Mouse (Mus musculus): ENCODE results near the gene Tmem131l. TPM values are rescaled to one million over a fixed set of nuclear protein-coding genes. Genes with fewer than 3 reads are reported as not detected.

The Tmem131l gene
- total and polyA plus RNA-seq, 3 experiments, result 9.6 to 39.6 TPM; not detected in 1

GRCm38 (mm10) chr3:83902943-83903342 is 137.0 kb downstream of the Tmem131l start:
- no peak overlapping the region for H3K27ac ChIP-seq (ENCODE audit: control insufficient read depth, low read depth, low read length)
- no peaks in the 10 kb centered on the region for H3K4me1 ChIP-seq (ENCODE audit: control insufficient read depth in 1 of 2, insufficient read depth in 2 of 2, low read length in 2 of 2)
- DNase-seq (ENCODE audit: low read depth, low spot score), result no peak
- H3K36me3 ChIP-seq (ENCODE audit: control insufficient read depth in 1 of 2, insufficient read depth in 2 of 2, low read length in 2 of 2), result no peaks in the 10 kb centered on the region; a peak in 1 of 4 replicates
- H3K79me2 ChIP-seq (ENCODE audit: control insufficient read depth, insufficient read depth, low read length, poor library complexity), result no peaks in the 10 kb centered on the region
- H3K9ac ChIP-seq (ENCODE audit: control insufficient read depth, low read depth, low read length, poor library complexity, severe bottlenecking), result no peak overlapping the region
- H3K9me3 ChIP-seq (replicated peaks; ENCODE audit: insufficient read depth, low read length), result no peaks in the 10 kb centered on the region
- no peak overlapping the region for H3K4me3 ChIP-seq (ENCODE audit: control insufficient read depth in 1 of 2, insufficient read depth in 1 of 2, low read depth in 2 of 2, low read length in 2 of 2)
- TF ChIP-seq POLR2AphosphoS2 (IDR thresholded peaks at IDR 0.05; ENCODE audit: low read length), result no peak
- no peak for TF ChIP-seq POLR2AphosphoS5 (IDR thresholded peaks at IDR 0.05; ENCODE audit: borderline replicate concordance, low read depth, low read length)
- TF ChIP-seq MYB (IDR thresholded peaks at IDR 0.05; ENCODE audit: low read depth, low read length), result no peak
- TF ChIP-seq UBTF (IDR thresholded peaks at IDR 0.05; ENCODE audit: borderline replicate concordance, insufficient read depth, low read depth, low read length), result no peak
- no peak for TF ChIP-seq MEF2A (IDR thresholded peaks at IDR 0.05; ENCODE audit: extremely low read depth, insufficient replicate concordance, low read depth, low read length, poor library complexity, severe bottlenecking)
- TF ChIP-seq RCOR1 (IDR thresholded peaks at IDR 0.05; ENCODE audit: low read depth, low read length), result no peak
- TF ChIP-seq CHD2 (IDR thresholded peaks at IDR 0.05; ENCODE audit: low read length), result no peak
- no peak for TF ChIP-seq POLR2A (IDR thresholded peaks at IDR 0.05; ENCODE audit: control insufficient read depth in 1 of 2, insufficient read depth in 1 of 2, low read depth in 1 of 2, low read length in 2 of 2, poor library complexity in 1 of 2)
- TF ChIP-seq MAX (IDR thresholded peaks at IDR 0.05; ENCODE audit: low read length), result no peak
- TF ChIP-seq USF1 (IDR thresholded peaks at IDR 0.05; ENCODE audit: low read depth, low read length), result no peak
- TF ChIP-seq KAT2A (conservative IDR thresholded peaks at IDR 0.05; ENCODE audit: low read depth, low read length), result no peak
- no peak for TF ChIP-seq GATA1 (IDR thresholded peaks at IDR 0.05; ENCODE audit: low read depth, low read length)
- no peak for TF ChIP-seq TCF12 (IDR thresholded peaks at IDR 0.05; ENCODE audit: low read depth, low read length)
- no peak for TF ChIP-seq ZC3H11A (IDR thresholded peaks at IDR 0.05; ENCODE audit: low read depth, low read length)
- no peaks in the 10 kb centered on the region for H3K27me3 ChIP-seq (ENCODE audit: control insufficient read depth in 1 of 2, insufficient read depth in 2 of 2, low read length in 2 of 2)

GRCm38 (mm10) chr3:83902459-83902858 is 137.5 kb downstream of the Tmem131l start:
- Histone ChIP-seq H3K9ac (ENCODE audit: control insufficient read depth, low read depth, low read length, poor library complexity, severe bottlenecking) (no peak overlapping the region), H3K4me1 (ENCODE audit: control insufficient read depth in 1 of 2, insufficient read depth in 2 of 2, low read length in 2 of 2) (no peaks in the 10 kb centered on the region), H3K4me3 (ENCODE audit: control insufficient read depth in 1 of 2, insufficient read depth in 1 of 2, low read depth in 2 of 2, low read length in 2 of 2) (no peak overlapping the region), H3K79me2 (ENCODE audit: control insufficient read depth, insufficient read depth, low read length, poor library complexity) (no peaks in the 10 kb centered on the region), H3K36me3 (ENCODE audit: control insufficient read depth in 1 of 2, insufficient read depth in 2 of 2, low read length in 2 of 2) (no peaks in the 10 kb centered on the region; a peak in 1 of 4 replicates), H3K27ac (ENCODE audit: control insufficient read depth, low read depth, low read length) (no peak overlapping the region), H3K27me3 (ENCODE audit: control insufficient read depth in 1 of 2, insufficient read depth in 2 of 2, low read length in 2 of 2) (no peaks in the 10 kb centered on the region), H3K9me3 (replicated peaks; ENCODE audit: insufficient read depth, low read length) (no peaks in the 10 kb centered on the region)
- TF ChIP-seq RAD21 (IDR thresholded peaks at IDR 0.05; ENCODE audit: low read depth, low read length), result no peak
- no peak for TF ChIP-seq MYB (IDR thresholded peaks at IDR 0.05; ENCODE audit: low read depth, low read length)
- TF ChIP-seq CHD1 (IDR thresholded peaks at IDR 0.05; ENCODE audit: low read depth, low read length), result no peak
- no peak for TF ChIP-seq TBP (IDR thresholded peaks at IDR 0.05; ENCODE audit: low read depth, low read length)
- no peak for TF ChIP-seq ZC3H11A (IDR thresholded peaks at IDR 0.05; ENCODE audit: low read depth, low read length)
- no peak for TF ChIP-seq SIN3A (IDR thresholded peaks at IDR 0.05; ENCODE audit: low read length)
- no peak for TF ChIP-seq MAFK (IDR thresholded peaks at IDR 0.05; ENCODE audit: borderline replicate concordance, low read depth, low read length)
- no peak for TF ChIP-seq BHLHE40 (IDR thresholded peaks at IDR 0.05; ENCODE audit: borderline replicate concordance, low read depth, low read length)
- TF ChIP-seq MYC (IDR thresholded peaks at IDR 0.05; ENCODE audit: low read depth, low read length), result no peak
- no peak for TF ChIP-seq SMC3 (IDR thresholded peaks at IDR 0.05; ENCODE audit: low read depth, low read length)
- no peak for TF ChIP-seq POLR2A (IDR thresholded peaks at IDR 0.05; ENCODE audit: control insufficient read depth in 1 of 2, insufficient read depth in 1 of 2, low read depth in 1 of 2, low read length in 2 of 2, poor library complexity in 1 of 2)
- TF ChIP-seq NELFE (IDR thresholded peaks at IDR 0.05; ENCODE audit: low read depth, low read length), result no peak
- DNase-seq (ENCODE audit: low read depth, low spot score), result no peak

Data from MEL (cell line).